Mouse (Mus musculus) embryonic fibroblast, embryonic 13.5 days (primary cell): ENCODE measurements around the gene Cdk7. TPM values are rescaled to one million over a fixed set of nuclear protein-coding genes. Genes with fewer than 3 reads are reported as not detected.
"Not testable (repeated sequence)": the region's sequence is repeated elsewhere in the genome, so short reads cannot be mapped to it uniquely, and the experiment has no call there.

Experiments
- H3K27ac ChIP-seq: 2 replicates; pipeline ENCODE4 v1.5.1; 2012; ENCODE audit warnings: low read length, control low read depth, inconsistent platforms; ENCODE audit not compliant: insufficient read depth
- H3K4me1 ChIP-seq: 2 replicates; pipeline ENCODE4 v1.6.1; 2011; ENCODE audit warnings: low read length; ENCODE audit not compliant: control insufficient read depth, insufficient read depth
- H3K4me3 ChIP-seq: 2 replicates; pipeline ENCODE4 v1.5.1; 2011; ENCODE audit warnings: mild to moderate bottlenecking, control low read depth, low read length; ENCODE audit not compliant: insufficient read depth
- CTCF ChIP-seq: IDR thresholded peaks from 2 replicates; pipeline ENCODE4 v1.5.1; 2011; ENCODE audit warnings: mild to moderate bottlenecking, control low read depth, low read length, moderate library complexity, borderline replicate concordance; ENCODE audit not compliant: insufficient read depth
- POLR2A ChIP-seq: IDR thresholded peaks from 2 replicates; pipeline ENCODE4 v1.6.1; 2011; ENCODE audit warnings: low read depth, mild to moderate bottlenecking, control low read depth, low read length, moderate library complexity
- polyA plus RNA-seq: library from polyadenylated mRNA; stranded (reverse); fragments of >200 nt; gene quantifications from 2 replicates; pipeline ENCODE4 v1.2.4, GENCODE M21; 2011; ENCODE audit warnings: low read depth; ENCODE audit not compliant: missing spikeins, insufficient read length

The Cdk7 gene
- polyA plus RNA-seq, 1 experiment: 81.4 TPM

DNA sequence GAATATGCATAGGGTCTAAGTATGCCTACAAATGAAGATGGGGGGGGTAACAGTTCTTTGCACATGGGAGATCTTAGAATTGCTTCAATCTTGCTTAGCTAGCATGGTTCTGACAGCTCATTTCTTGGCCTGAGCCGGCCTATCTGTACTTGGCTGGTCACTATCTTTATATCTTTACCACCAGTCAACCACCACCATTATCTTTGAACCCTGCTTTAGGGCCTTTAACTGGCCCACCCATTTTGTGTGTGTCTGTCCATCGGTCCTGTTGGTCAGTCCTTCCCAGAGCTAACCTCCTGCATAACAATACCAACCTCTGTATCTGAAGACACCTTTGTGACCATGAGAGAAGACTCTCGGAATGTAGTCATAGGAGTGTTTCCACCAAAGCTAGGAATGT, 20.7 kb upstream of the Cdk7 start:
- Histone ChIP-seq H3K27ac (no peak overlapping the region), H3K4me1 (no peaks in the 10 kb centered on the region), H3K4me3 (no peak overlapping the region)
- TF ChIP-seq POLR2A (no peak), CTCF (no peak)

DNA sequence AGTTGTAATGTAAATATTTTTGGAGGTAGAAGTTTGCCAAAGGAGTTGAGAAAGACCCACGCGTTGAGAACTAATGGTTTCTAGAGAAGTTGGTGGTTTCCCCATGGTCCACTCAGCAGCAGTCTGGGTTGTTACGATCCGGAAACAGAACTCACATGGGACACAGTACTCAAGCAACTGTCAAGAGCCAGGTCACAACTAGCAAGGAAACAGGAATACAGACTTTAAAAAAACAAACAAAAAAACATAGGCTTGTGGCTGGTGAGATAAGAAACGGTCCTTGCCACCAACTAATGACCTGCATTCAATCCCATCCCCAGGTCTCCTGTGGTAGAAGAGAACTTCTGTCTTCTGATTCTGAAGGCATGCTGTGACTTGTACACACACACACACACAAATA, 20.1 kb upstream of the Cdk7 start:
- TF ChIP-seq POLR2A (no peak), CTCF (no peak)
- H3K27ac ChIP-seq: no peak overlapping the region
- H3K4me1 ChIP-seq: no peaks in the 10 kb centered on the region
- no peak overlapping the region for H3K4me3 ChIP-seq

GRCm38 (mm10) chr13:100748638-100749037, 17.9 kb upstream of the Cdk7 start:
- 0 out of 2 replicates have a peak, but pooled peaks cover 3% of the 10 kb centered on the region for H3K4me1 ChIP-seq
- TF ChIP-seq POLR2A (no peak), CTCF (no peak)

GRCm38 (mm10) chr13:100746090-100746489, 15.4 kb upstream of the Cdk7 start:
- Histone ChIP-seq H3K27ac (no peak overlapping the region), H3K4me1 (0 out of 2 replicates have a peak, but pooled peaks cover 8% of the 10 kb centered on the region), H3K4me3 (no peak overlapping the region)
- no peak for TF ChIP-seq CTCF
- no peak for TF ChIP-seq POLR2A

More at GRCm38 (mm10) chr13:100748638-100749037, 17.9 kb upstream of the Cdk7 start:
- no peak overlapping the region for H3K27ac ChIP-seq
- H3K4me3 ChIP-seq: no peak overlapping the region

DNA sequence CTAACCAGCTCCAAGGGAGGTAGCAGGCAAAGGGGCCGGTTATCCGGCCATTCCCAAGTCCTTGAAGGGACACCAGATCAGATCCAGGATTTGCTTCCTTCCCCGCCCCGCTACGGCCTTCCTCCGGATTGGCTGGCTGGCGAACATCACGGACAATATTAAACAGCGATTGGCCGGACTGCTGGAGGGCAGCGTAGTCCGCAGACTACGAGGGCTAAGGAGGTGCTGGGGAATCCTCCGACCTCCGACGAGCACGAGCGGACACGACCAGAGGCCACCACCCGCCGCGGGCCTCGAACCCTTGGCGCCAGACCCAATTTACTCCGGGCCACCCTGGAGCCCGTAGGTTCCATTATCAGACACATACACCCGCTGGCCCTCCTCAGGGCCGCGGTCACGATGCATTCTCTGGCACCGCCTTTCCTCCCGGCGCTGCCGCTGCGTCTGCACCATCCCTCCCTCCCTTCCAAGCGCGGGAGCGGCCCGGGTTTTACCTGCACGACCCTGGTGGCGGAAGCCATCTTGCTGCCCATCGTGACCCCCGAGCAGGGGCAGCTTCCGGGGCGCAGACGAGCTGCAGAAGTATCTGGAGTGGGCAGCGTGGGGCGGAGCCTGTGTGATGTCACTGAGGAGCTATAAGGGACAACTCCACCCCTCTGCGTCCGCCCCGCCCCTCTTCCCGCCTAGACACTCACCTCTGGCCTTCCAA, 13.5 kb upstream of the Cdk7 start, which contains the start of gene Mrps36:
Gene Mrps36 (minus strand): TSS at position 624 of the 709 bp plus-strand sequence.
- TF ChIP-seq POLR2A: peak; percentile 52
- TF ChIP-seq CTCF: no peak
- peak within 1 kb of the TSS; percentile 83 for H3K4me3 ChIP-seq
- H3K4me1 ChIP-seq: 0 out of 2 replicates have a peak, but pooled peaks cover 8% of the 10 kb centered on the region
- H3K27ac ChIP-seq: peak within 1 kb of the TSS; percentile 85

GRCm38 (mm10) chr13:100743346-100744035, 12.8 kb upstream of the Cdk7 start:
- TF ChIP-seq CTCF (no peak), POLR2A (no peak; the same call in 1 of the 2 replicates)
- Histone ChIP-seq H3K4me1 (0 out of 2 replicates have a peak, but pooled peaks cover 8% of the 10 kb centered on the region), H3K27ac (0 out of 2 replicates have a peak overlapping the region, but pooled peaks have one; percentile 37), H3K4me3 (peak overlapping the region; percentile 83)

- H3K27ac ChIP-seq: no peak overlapping the region
- no peak overlapping the region for H3K4me3 ChIP-seq
- H3K4me1 ChIP-seq: 0 out of 2 replicates have a peak, but pooled peaks cover 8% of the 10 kb centered on the region
- TF ChIP-seq CTCF (no peak), POLR2A (no peak)
Measured at GRCm38 (mm10) chr13:100742831-100743230, 12.1 kb upstream of the Cdk7 start.

DNA sequence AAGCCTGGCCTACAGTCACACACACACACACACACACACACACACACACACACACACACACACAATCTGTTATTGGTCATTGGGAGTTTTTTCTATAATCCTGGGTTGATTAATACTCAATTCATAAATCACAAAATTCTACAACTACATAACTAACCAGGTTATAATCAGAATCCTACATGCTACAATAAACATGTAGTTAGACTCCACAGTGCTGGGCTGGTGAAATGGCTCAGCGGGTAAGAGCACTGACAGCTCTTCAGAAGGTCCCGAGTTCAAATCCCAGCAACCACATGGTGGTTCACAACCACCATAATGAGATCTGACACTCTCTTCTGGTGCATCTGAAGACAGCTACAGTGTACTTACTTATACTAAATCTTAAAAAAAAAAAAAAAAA, 2.0 kb upstream of the Cdk7 start:
- Histone ChIP-seq H3K4me3 (no peak overlapping the region), H3K27ac (no peak overlapping the region), H3K4me1 (peaks cover 7% of the 10 kb centered on the region)
- TF ChIP-seq POLR2A (no peak), CTCF (no peak)

DNA sequence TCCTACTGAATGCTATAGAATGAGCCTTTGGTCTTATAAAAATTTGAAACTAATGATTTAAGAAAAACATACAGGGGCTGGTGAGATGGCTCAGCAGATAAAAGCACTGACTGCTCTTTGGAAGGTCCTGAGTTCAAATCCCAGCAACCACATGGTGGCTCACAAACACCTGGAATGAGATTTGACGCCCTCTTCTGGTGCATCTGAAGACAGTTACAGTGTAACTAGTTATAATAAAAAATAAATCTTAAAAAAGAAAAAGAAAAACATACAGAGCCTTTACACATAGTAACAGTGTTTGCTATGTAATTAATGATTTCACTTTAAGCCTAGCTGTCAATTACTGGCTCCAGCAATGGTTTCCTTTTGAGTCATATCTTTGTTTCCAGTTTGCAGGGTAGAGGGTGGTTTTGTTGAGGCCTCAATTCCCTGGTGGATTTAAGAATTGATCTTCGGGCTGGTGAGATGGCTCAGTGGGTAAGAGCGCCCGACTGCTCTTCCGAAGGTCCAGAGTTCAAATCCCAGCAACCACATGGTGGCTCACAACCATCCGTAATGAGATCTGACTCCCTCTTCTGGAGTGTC, 815 bp upstream of the Cdk7 start:
- not testable (repeated sequence) for H3K27ac ChIP-seq, H3K4me3 ChIP-seq, H3K4me1 ChIP-seq

GRCm38 (mm10) chr13:100730153-100730860, 432 bp downstream of the Cdk7 start:
- TF ChIP-seq POLR2A (peak; percentile 81; the same call in 1 of the 2 replicates), CTCF (no peak)
- H3K4me1 ChIP-seq: peaks cover 9% of the 10 kb centered on the region
- peak overlapping the region; percentile 93 for H3K4me3 ChIP-seq
- peak overlapping the region; percentile 95 for H3K27ac ChIP-seq

DNA sequence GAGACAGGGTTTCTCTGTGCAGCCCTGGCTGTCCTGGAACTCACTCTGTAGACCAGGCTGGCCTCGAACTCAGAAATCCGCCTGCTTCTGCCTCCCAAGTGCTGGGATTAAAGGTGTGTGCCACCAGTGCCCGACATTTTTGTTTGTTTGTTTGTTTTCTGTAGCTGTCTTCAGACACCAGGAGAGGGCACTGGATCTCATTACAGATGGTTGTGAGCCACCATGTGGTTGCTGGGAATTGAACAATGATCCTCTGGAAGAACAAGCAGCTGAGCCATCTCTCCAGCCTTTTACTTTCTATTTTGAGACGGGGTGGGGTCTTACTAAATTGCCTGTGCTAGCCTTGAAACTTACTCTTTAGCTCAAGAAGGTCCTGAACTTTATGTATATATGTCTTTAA, 2.2 kb downstream of the Cdk7 start:
- H3K4me3 ChIP-seq, H3K4me1 ChIP-seq, H3K27ac ChIP-seq: not testable (repeated sequence)
